Mouse (Mus musculus) myocyte (in vitro differentiated cells): ENCODE data around the gene Atad3a. TPM values are rescaled to one million over a fixed set of nuclear protein-coding genes. Genes with fewer than 3 reads are reported as not detected.
A peak's percentile ranks its signal among the peaks of the same experiment; 100 is the strongest.

Experiments
- H3K27me3 ChIP-seq: one replicate; pipeline ENCODE4 v1.6.1; 2011; ENCODE audit not compliant: control insufficient read depth, insufficient read depth, insufficient read length
- H3K36me3 ChIP-seq: one replicate; pipeline ENCODE4 v1.6.1; 2011; ENCODE audit not compliant: control insufficient read depth, insufficient read depth
- H3K4me2 ChIP-seq: one replicate; pipeline ENCODE4 v1.6.1; 2011; ENCODE audit warnings: low read depth, control low read depth
- H3K4me3 ChIP-seq: one replicate; pipeline ENCODE4 v1.5.1; 2011; ENCODE audit warnings: mild to moderate bottlenecking, control low read depth, moderate library complexity
- H3K79me2 ChIP-seq: one replicate; pipeline ENCODE4 v1.6.1; 2011; ENCODE audit not compliant: control insufficient read depth, insufficient read depth
- H3ac ChIP-seq: one replicate; pipeline ENCODE4 v1.6.1; 2011; ENCODE audit not compliant: control insufficient read depth, insufficient read length
- CEBPB ChIP-seq: IDR thresholded peaks from 2 replicates; pipeline ENCODE4 v1.6.1; 2011; ENCODE audit warnings: mild to moderate bottlenecking, moderate library complexity; ENCODE audit not compliant: poor library complexity, insufficient read depth, severe bottlenecking
- E2F4 ChIP-seq: IDR thresholded peaks from one replicate; pipeline ENCODE4 v1.6.1; 2011; ENCODE audit warnings: mild to moderate bottlenecking, control low read depth, moderate library complexity; ENCODE audit not compliant: insufficient read depth
- MAX ChIP-seq: IDR thresholded peaks from one replicate; pipeline ENCODE4 v1.6.1; 2011; ENCODE audit warnings: low read depth, mild to moderate bottlenecking, control low read depth
- MYOD1 ChIP-seq, 3 experiments: IDR thresholded peaks; one replicate each; pipeline ENCODE4 v1.6.1; 2011; ENCODE audit warnings: control low read depth in 2 of 3, low read depth in 2 of 3, mild to moderate bottlenecking in 2 of 3, moderate library complexity in 1 of 3; ENCODE audit not compliant: insufficient read length in 2 of 3, control insufficient read depth in 1 of 3
- MYOG ChIP-seq, 3 experiments: IDR thresholded peaks; one replicate each; pipeline ENCODE4 v1.6.1; 2011; ENCODE audit warnings: control low read depth in 2 of 3, low read depth in 2 of 3, mild to moderate bottlenecking in 2 of 3; ENCODE audit not compliant: insufficient read length in 2 of 3, control insufficient read depth in 1 of 3, insufficient read depth in 1 of 3
- POLR2A ChIP-seq: IDR thresholded peaks from one replicate; pipeline ENCODE4 v1.6.1; 2011; ENCODE audit warnings: low read depth, mild to moderate bottlenecking, control low read depth, moderate library complexity; ENCODE audit not compliant: insufficient read length
- POLR2AphosphoS2 ChIP-seq: IDR thresholded peaks from one replicate; pipeline ENCODE4 v1.6.1; 2011; ENCODE audit warnings: low read depth, control low read depth; ENCODE audit not compliant: insufficient read length
- REST ChIP-seq: IDR thresholded peaks from one replicate; pipeline ENCODE4 v1.6.1; 2011; ENCODE audit warnings: mild to moderate bottlenecking, control low read depth, moderate library complexity; ENCODE audit not compliant: insufficient read depth, insufficient read length
- SRF ChIP-seq: IDR thresholded peaks from one replicate; pipeline ENCODE4 v1.6.1; 2011; ENCODE audit warnings: low read depth; ENCODE audit not compliant: control insufficient read depth, insufficient read length
- TCF12 ChIP-seq: IDR thresholded peaks from one replicate; pipeline ENCODE4 v1.6.1; 2011; ENCODE audit warnings: mild to moderate bottlenecking, control low read depth; ENCODE audit not compliant: poor library complexity, insufficient read depth, severe bottlenecking
- TCF3 ChIP-seq: IDR thresholded peaks from one replicate; pipeline ENCODE4 v1.6.1; 2011; ENCODE audit warnings: low read depth, control low read depth; ENCODE audit not compliant: insufficient read length
- USF1 ChIP-seq: IDR thresholded peaks from one replicate; pipeline ENCODE4 v1.6.1; 2011; ENCODE audit warnings: low read depth, mild to moderate bottlenecking, control low read depth, moderate library complexity
- polyA plus RNA-seq: library from polyadenylated mRNA; unstranded; fragments of >200 nt; fragmentation: generic; extraction: Trizol; gene quantifications from one replicate; pipeline ENCODE4 v1.2.1, GENCODE M21; 2012; ENCODE audit warnings: missing spikeins

Gene Atad3a
- 60.9 TPM for polyA plus RNA-seq

GRCm38 (mm10) chr4:155760613-155761355 lies at the start of gene Atad3a:
Atad3a (minus strand) TSS chr4:155761093.
- Histone ChIP-seq H3K4me3 (peak within 1 kb of the TSS; percentile 70), H3K79me2 (peaks cover 42% of the 10 kb centered on the region), H3ac (peak within 1 kb of the TSS; percentile 76), H3K36me3 (peaks cover 7% of the 10 kb centered on the region), H3K4me2 (peak within 1 kb of the TSS; percentile 90), H3K27me3 (no peaks in the 10 kb centered on the region)
- TF ChIP-seq SRF (peak; percentile 30), POLR2A (peak; percentile 96), USF1 (no peak), E2F4 (no peak), REST (no peak), CEBPB (no peak), MAX (peak; percentile 33), POLR2AphosphoS2 (peak; percentile 96), MYOG (IDR thresholded peaks at IDR 0.05; ENCODE audit: control insufficient read depth in 1 of 3, insufficient read depth in 1 of 3, insufficient read length in 2 of 3, low read depth in 2 of 3) (peak in 1 of 3 experiments; percentile 8), TCF3 (no peak), MYOD1 (IDR thresholded peaks at IDR 0.05; ENCODE audit: control insufficient read depth in 1 of 3, insufficient read length in 2 of 3, low read depth in 2 of 3) (no peak), TCF12 (no peak)

DNA sequence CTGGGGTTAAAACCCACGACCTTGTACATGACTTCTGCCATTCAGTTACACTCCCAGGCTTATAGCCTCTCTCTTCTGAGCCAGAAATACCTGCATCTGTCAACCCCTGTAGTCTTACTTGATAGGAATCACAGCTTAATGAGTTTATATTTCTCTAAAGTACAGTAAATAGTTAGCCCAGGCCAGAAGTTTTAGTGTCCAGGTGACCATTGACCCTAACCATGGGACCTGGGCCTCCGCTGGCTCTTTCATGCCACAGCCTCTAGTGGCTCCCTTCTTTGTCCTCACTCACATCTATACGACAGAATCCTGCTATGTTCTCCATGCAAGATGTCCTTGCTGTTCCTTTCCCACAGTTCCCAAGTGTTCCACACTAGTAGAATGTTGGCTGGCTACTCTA lies 46.9 kb upstream of the Atad3a start:
- Histone ChIP-seq H3K36me3 (peaks cover 44% of the 10 kb centered on the region), H3K4me3 (no peak overlapping the region), H3K79me2 (peaks cover 28% of the 10 kb centered on the region), H3K27me3 (no peaks in the 10 kb centered on the region), H3K4me2 (no peak overlapping the region), H3ac (no peak overlapping the region)
- TF ChIP-seq E2F4 (no peak), CEBPB (no peak), SRF (no peak), POLR2A (no peak), USF1 (no peak), MAX (no peak)

DNA sequence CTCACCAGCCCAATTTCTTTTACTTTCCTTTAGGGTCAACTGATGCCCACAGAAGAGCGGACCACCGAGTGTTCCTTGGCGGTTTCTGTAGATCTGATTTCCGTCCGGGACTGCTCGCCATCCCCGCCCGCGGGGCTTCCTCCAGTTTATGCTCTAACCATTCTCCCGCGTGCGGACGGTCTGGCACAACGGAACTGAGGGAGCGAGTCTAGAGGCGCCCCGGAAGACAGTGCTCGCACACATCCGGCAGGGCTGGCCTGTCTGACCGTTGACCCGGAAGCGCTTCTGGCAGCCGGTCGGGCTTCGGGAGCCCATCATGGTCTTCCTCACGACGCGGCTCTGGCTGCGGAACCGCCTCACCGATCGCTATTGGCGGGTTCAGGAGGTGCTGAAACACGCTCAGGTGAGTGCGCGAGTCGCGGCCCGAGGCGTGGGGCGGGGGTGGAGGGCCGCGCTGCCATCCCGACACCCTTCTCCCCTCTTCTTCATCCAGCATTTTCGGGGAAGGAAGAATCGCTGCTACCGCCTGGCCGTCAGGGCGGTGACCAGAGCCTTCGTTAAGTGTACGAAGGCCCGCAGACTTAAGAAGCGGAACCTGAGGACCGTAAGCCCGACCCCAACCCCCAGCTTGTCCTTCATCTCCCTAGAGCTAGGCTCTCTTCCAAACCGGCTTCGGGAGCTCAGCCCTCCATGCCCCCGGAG lies 42.6 kb upstream of the Atad3a start:
- TF ChIP-seq MYOG (IDR thresholded peaks at IDR 0.05; ENCODE audit: control insufficient read depth in 1 of 3, insufficient read depth in 1 of 3, insufficient read length in 2 of 3, low read depth in 2 of 3) (peak in 1 of 3 experiments; percentile 28), POLR2A (peak; percentile 61), REST (no peak), POLR2AphosphoS2 (peak; percentile 72)
- Histone ChIP-seq H3K4me3 (peak overlapping the region; percentile 88), H3K4me2 (peak overlapping the region; percentile 96), H3K79me2 (peaks cover 24% of the 10 kb centered on the region), H3K36me3 (peaks cover 17% of the 10 kb centered on the region), H3K27me3 (no peaks in the 10 kb centered on the region), H3ac (peak overlapping the region; percentile 5)

- H3K27me3 ChIP-seq, result no peaks in the 10 kb centered on the region
- TF ChIP-seq TCF12 (no peak), SRF (no peak), MAX (no peak), E2F4 (no peak), MYOG (IDR thresholded peaks at IDR 0.05; ENCODE audit: control insufficient read depth in 1 of 3, insufficient read depth in 1 of 3, insufficient read length in 2 of 3, low read depth in 2 of 3) (no peak), CEBPB (no peak), MYOD1 (IDR thresholded peaks at IDR 0.05; ENCODE audit: control insufficient read depth in 1 of 3, insufficient read length in 2 of 3, low read depth in 2 of 3) (no peak), POLR2A (no peak), REST (no peak)
- H3K79me2 ChIP-seq, result peaks cover 24% of the 10 kb centered on the region
- H3K36me3 ChIP-seq, result peaks cover 11% of the 10 kb centered on the region
- peak within 1 kb of the TSS; percentile 88 for H3K4me3 ChIP-seq
- peak within 1 kb of the TSS; percentile 96 for H3K4me2 ChIP-seq
- H3ac ChIP-seq, result peak within 1 kb of the TSS; percentile 5
Observed at GRCm38 (mm10) chr4:155802741-155803339, 41.9 kb upstream of the Atad3a start, which contains the start of gene Mrpl20. Mrpl20 (plus strand) TSS chr4:155802878.
